Mouse (Mus musculus) kidney, adult 9 months (tissue): ENCODE results near the gene Sat1.
"Not testable (repeated sequence)": the region's sequence is repeated elsewhere in the genome, so short reads cannot be mapped to it uniquely, and the experiment has no call there.

Experiments used
- DNase-seq: peaks from one replicate; pipeline ENCODE4 v3.0.0; 2022

Gene Sat1

DNA sequence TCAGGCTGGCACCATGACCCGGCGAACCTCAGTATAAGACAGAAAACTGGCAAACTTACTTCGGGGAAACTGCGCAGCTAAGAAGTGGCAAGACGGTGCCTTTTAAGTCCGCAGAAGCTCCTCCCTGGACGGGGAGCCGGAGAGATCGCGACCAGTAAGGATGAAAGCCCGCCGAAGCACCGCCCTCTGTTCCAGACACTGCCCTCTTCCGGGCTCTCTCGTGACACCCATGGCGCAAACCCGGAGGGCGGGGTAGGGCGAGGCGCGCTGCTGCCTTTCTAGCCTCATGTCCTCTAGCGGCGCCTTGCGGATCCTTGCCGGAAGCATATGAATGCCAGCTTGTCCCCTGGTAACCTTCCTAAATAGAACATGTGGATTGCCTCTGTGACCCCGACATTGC lies at the start of gene Sat1:
TSS of gene Sat1 (minus strand) at position 179 of the 400 bp plus-strand sequence.
- DNase-seq: peak; percentile 97

DNA sequence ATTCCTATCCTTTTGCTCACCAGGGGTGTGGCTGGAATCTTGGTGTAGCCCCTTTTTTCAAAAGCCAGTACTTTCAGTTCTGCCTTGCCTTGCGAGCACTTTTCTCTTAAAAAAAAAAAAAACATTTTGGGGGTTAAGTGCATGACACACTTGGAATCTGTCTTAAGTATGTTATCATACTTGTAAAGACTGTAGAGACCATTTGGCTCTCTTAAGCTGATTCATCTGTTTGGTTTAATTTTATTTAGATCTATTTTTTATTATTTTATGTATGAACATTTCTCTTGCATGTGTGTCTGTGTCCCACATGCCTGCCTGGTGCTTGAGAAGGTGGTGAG lies 46.6 kb upstream of the Sat1 start:
- DNase-seq: no peak

DNA sequence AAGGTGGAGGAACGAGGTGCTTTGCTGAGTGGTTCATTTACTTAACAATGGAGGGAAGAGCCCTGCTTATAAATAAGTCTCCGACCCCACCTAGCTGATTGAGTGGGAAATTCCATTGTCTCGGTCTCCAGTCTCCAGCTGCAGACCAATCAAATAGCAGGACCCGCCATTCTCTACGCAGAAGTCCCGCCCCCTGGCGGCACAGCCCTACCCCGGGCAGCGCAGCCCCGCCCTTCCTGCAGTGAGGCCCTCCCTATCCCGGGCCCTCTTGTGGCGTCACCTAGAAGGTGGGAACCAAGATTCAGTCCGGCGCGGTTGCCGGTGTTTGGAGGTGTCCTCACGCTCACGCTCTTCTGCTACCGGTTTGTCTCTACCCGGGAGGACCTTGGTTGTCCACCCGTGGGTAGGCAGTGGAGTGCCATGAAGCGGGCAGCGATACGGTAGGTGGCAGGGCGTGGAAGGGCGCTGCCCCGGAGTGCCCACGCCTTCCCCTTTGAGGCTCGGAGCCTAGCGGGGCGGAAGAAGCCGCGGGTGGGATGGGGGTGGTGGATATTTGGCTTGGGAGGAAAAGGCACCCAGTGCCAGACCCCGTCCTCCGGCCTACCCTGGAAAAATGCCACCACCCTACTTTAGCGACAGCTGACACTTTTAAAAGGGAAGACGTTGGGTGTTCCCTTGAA lies 46.1 kb upstream of the Sat1 start, which contains the start of gene Acot9:
TSS of gene Acot9 (plus strand) at position 209 of the 680 bp plus-strand sequence.
- peak; percentile 95 for DNase-seq

DNA sequence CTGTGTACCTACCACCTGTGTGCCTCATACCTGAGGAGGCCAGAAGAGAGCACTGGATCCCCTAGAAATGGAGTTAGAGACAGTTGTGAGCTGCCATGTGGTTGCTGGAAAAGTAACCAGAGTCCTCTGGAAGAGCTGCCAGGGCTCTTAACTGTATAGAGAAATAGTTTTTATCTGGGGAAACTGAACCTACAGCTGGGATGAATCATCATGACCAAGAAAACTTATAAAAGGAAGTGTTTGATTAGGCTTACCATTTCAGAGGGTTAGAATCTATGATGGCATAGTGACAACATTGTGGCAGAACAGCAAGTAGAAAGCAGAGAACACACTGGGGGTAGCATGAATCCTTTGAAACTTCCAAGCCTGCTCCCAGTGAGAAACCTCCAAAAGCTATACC lies 40.6 kb upstream of the Sat1 start:
- no peak for DNase-seq

DNA sequence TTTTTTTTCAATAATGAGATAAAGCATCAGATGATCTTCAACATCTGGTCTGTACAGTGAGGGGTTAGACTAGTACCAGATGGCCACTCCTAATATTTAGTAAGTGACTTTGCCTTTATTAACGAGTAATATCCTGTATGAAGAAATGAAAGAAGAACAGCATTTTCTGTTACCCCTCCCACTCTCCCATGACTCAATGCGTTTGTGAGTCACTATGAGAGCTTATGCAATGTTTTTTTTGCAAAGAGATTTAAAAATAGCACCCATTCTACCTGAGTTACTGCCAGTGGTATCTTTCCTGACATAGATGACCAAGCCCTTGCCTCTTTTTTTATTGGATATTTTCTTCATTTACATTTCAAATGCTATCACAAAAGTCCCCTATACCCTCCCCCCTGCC lies 2.0 kb upstream of the Sat1 start:
- no peak for DNase-seq

DNA sequence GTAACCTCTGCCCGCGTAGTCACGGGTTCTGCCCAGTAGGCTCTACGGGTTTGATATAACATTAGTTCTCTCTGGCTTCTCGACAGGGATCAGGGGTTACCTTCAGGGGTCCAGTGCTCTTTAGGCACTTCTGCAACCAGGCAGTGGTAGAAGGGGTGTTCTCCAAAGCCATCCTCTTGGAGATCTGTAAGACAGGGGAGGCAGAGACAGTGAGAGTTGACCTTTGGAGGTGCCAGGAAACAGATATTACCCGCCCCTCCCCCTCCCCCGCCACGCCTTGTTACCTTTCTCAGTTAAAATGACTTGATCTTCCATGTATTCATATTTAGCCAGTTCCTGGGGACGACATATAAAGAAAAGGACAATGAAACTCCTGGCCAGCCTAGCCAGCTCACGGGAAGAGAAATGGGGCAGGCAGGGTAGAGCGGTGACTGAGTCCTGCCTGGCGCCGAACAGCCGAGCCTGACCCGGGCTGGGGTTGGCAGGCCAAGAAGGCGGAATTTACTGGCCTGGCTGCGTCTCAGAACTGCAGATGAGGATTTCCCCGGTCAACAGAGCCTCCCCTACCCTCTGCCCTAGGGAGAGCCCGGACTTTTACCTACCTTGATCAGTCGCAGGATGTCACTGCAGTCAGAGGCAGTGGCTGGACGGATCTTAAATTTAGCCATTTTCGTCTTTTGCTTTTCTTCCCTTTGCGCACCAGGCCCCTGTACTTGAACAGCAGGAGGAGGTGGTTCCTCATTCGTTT lies 574 bp downstream of the Sat1 start:
- peak; percentile 53 for DNase-seq

DNA sequence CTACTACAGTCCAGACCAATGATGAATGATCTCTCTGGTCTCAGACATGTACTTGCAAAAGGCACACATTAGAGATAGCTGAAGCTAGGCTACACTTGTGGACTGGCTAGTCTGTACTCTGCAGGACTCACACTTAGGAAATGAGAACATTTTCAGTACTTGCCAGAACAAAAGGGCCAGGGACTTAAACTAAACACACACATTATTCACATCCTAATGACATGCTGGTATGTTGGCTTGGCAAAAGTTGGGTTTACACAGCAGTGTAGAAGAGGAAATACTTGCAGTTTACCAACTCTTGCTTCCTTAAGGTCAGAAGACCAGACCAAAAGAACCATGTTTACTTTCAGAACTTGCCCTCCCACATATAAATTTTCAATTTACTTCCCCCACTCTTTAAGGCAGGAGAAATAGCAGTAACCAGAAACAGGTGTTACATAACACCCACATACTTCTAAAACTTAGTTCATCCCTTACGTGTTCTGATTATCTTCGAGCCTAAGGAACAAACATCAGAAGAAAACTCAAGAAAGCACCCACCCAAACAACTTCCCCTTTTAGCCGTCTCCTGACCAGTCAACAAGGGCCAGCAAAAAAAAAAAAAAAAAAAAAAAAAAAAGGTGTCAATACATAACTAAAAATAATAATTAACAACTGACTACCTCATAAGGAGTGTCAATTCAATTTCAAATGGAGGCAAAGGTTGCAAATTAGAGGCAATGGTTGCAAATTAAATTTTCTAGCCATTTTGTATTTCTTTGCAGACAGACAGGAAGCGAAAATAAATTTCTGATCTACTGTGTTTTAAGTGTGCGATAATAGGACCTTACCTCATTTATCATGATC lies 1.7 kb downstream of the Sat1 start:
- DNase-seq: peak; percentile 36

DNA sequence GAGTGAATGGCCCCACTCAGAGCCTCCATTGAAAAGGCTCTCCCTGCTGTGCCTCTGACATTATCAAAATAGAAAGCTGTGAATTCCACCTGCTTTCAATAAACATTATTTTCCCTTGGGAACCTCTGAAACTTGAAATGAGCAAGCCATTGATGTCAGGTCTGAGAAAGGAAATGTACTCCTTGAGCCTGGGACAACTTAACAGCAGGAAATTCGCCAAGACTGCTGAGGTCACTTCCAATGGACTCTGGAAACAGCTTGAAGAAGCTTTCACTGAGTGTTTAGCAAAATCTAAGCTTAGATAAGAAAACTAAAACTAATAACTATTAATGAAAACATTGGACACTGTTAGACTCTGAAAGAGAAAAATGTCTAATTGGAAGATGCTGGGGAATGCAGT lies 7.6 kb downstream of the Sat1 start:
- DNase-seq: peak; percentile 46

DNA sequence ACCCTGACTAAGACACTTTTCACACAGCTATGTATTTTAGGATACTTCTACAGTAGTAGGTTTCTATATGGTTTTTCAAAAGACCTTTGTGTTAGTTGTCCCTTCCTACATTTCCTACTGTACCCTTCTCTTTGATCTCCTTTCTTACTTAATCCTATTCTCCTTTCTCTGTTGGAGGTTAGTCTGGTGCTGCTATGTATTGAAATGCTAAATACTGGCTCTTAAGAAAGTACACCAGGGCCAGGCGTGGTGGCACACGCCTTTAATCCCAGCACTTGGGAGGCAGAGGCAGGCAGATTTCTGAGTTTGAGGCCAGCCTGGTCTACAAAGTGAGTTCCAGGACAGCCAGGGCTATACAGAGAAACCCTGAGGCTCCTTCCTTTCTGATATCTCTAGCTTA lies 10.8 kb downstream of the Sat1 start:
- not testable (repeated sequence) for DNase-seq

DNA sequence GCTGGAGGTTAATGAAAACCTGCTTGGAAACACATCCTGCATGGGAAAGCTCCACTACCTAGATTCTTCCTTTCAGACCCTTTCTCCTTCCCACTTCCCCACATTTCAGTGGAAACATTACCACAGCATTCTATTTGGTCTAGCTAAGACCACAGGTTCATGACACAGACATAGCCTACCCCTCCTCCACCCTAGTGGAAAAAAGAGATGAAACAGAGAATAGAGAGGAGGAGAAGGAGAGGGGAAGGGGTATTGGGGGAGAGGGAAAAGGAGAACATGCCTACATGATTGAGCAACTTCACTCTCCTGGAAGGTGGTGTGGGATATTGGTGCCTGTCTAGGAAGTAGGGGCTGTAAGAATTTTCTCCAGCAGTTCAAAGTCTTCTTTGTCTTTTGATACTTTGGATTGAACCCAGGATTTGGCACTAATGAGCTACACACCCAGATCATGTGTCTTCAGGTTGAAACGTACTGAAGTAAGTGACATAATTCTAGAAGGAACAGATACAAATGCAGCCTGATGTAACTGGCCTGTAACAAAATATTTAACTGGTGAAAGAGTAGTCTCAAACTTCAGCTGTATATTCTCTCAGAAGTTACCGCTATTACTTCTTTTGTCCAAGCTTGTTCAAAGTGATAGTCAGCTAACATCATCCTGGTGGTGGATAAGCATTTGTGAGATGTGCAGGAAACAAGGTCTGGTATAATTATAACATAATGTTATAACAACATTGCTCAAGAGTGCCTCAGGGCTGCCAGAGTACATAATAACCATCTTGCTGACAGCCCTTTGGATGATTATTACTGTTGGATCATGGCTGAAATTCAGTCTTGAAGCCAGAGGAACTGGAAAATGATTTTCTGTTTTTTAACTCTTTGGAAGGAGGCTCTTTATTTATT lies 13.6 kb downstream of the Sat1 start:
- DNase-seq: peak; percentile 22

DNA sequence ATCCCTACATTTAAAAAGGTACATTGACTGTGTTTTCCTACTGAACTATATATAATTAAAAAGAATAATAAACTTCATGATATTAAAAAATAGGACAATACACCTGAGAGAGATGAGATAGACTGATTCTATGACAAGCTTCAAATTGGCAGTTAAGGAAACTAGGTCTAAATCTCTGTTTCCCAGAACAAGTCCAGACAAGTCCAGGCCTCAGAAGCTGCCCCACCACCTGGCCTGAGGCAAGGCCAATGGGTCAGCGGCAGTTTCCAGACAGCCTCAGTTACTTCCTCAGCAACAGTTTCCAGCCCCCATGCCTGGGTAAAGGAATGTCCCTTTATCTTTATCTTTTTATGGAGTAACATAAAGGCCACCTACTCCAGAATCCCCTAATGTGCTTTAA lies 14.4 kb downstream of the Sat1 start:
- no peak for DNase-seq

DNA sequence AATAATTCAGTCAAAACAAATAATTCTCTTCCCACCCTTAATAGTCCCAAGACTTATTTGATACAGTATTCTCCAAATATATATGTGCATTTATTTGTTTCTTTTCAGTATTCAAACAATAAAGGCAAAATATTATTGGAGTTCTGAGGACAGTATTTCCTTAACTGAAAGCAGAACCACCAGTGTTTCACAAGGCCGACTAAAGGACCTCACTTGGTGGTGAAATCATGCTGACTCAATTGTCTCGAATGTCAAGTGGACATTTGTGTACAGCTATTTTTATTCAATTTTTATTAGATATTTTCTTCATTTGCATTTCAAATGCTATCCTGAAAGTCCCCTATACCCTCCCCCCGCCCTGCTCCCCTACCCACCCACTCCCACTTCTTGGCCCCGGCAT lies 21.3 kb downstream of the Sat1 start:
- DNase-seq: no peak

DNA sequence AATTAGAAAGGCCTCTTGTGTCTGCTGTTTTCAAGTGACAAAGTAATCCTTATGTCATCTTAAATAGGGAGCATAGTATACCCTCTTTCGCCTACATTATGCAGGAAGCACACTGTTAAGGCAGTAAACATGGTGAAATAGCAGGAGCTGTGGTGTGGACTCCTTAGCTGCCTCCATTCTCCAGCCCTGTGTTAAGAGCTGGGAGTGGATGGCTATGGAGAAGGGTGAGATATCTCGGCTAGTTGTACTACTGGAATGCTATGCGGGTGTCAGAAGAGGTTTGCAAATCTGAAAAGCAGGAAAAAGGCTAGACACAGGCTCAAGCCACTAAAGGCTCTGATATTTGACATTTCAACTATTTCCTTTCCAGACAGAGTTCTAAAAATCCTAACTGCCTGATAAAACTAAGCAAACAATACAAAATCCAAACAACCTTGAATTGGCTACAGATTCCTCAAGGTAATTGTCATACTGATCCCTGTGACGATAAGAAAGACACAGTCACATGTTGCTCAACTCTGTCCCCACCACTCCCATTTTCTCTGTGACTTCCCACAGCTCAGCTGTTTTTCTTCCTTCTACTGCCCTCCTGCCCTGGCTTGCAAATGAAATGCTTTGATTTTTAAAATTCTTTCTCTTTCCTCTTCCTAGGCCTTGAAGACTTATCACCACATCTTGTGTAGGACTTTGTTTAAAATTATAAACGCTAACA lies 22.4 kb downstream of the Sat1 start:
- DNase-seq: no peak

DNA sequence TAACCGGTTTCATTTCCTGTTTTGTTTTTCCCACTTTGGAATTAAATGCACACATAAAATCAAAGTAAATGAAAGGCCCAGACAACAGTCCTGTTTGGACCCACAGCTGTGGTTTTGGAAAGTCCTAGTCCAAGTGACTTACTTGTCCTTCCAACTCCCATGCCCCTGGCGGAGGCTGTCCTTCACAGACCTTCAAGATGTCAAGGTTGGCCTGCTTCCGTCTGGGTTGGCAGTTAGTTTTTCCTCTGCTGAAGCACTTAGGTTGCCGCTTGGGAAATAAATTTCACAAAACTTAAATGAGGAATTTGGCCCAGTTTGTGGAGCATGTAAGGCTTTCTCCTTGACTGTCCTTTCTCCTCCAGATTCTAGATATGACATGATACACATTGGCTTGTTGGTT lies 24.3 kb downstream of the Sat1 start:
- DNase-seq: peak; percentile 33

DNA sequence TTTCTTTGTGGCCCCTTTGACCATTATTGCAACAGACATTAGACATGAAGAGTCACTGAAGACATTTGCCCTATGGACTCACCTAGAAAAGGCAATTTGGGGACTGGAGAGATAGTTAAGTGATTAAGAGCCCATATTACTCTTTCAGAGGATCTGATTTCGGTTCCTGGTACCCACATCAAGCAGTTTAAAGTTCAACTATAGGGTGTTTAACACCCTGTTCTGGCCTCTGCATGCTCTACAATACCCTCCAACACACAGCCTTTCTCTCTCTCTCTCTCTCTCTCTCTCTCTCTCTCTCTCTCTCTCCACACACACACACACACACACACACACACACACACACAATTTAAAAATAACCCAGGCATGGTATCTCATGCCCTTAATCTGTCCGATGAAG lies 38.6 kb downstream of the Sat1 start:
- no peak for DNase-seq

DNA sequence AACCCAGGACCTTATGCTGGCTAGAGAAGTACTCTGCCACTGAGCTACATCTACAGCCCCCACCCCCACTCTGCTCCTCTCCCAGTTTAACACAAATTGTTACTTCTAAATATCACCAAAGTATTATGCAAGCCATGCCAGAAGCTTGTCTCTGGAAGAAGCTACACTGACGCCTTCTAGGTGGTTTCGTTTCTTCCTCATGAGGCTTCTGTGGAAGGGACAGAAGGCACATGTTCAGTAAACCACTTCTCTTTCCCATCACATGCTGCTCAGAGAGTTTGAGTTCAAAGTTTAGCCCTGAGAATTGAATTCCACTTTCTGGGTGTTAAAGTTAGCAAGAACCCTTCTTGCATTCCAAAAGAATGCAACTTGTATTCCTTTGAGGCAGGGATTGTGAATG lies 39.0 kb downstream of the Sat1 start:
- no peak for DNase-seq

DNA sequence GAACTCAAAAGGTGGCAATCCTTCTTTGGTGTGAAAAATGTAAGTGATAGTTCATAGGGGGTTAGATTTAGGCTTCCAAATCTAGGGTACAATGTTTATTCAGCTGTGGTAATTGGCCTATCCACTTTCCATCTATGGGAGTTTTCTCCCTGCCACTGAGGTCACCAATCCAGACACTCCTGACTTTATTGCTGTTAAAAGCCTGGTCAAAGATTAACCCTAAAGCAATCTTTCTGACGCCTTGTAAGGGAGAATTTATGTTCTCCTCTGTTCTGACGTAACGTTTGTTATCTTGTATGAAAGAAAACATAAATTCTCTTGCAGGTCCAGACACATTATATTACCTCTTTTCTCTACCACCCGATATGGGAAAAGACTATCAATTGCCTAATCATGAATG lies 40.7 kb downstream of the Sat1 start:
- DNase-seq: peak; percentile 13

DNA sequence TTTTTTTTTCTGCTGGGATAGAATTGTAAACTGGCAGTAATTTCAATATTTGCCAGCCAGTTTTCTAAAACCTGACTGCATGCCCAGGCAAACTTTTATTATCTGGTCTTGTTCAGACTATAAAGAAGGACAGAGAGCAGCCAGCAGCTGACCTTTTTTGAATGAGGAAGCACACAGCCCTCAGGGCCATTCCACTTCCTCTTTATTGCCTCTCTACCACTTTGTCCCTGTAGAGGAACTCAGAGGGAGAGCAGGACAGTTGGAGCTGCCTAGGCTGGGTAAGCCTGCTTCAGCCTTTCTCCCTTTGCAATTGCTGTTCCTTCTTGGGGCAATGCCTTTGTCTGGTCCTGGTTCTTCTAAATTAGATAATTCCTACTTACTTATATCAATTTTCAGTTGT lies 43.9 kb downstream of the Sat1 start:
- DNase-seq: no peak

DNA sequence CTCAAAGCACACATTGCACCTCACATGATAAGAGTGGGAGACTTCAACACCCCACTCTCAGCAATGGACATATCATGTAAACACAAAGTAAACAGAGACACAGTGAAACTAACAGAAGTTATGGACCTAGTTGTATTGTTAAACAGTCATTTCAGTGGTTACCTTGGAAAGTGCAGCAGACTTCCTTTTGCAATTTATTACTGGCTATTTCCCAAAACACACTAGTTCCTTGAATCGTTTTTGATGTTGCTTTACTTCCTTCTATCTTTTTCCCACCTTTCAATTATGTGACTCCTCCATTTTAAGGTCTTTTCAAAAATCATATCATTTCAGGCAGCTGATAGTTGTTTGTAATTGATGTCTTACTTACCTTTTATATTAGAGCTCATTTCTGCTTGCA lies 44.5 kb downstream of the Sat1 start:
- no peak for DNase-seq

DNA sequence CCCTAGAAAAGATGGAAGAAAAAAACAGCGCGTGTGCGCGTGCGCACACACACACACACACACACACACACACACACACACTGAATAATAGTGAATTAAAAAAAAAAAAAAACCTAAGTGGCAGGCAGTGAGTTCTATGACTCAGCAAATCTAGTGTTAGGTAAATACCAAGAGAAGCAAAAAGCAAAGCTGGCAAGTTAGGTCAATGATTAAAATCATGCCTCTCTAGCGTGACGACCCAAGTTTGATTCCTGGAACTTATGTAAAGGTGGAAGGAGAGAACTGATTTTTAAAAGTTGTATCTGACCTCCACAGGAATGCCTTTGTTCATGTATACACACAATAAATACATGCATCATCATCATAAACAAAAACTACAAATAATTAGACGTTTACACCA lies 46.4 kb downstream of the Sat1 start:
- peak; percentile 71 for DNase-seq

DNA sequence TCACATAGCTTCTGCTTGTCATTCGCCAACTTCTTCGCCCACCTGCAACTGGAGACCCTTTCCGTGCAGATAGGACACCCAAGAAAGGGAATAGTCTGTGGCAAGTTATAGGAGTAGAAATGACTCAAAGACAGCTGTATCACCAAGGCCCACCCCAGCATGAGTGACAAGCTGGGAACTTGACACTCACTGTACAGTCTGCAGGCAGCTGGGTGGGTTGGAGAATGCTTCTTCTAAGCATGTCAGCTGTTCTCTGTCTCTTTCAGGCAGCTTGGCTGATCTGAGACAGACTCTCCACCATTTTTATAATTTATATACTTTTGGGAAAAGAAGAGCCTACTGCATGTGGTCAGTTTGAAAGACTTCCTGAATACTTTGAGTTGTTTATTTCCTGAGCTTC lies 48.6 kb downstream of the Sat1 start:
- no peak for DNase-seq

DNA sequence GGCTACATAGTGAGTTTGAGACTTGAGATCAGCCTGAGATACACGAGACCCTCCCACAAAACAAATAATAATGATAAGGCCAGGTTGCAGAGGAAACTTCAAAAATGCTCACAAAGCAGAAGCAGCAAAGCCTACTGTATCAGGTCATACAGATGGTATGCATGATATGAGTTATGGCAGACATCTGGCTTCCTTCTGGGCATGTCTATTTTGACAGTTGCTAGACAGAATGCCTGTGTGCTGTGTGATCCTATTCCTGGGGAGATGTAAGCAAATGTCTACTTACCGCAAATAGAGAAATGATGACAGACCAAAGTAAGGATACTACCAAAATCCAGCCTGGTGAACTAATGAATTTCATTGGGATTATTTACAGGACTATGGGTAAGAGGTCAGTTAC lies 49.9 kb downstream of the Sat1 start:
- no peak for DNase-seq
